Mouse (Mus musculus) ES-Bruce4 (cell line): Measurements from ENCODE around the gene Wnt7b.
A peak's percentile ranks its signal among the peaks of the same experiment; 100 is the strongest.

ENCODE experiments used
- EP300 ChIP-seq: IDR thresholded peaks from 2 replicates; pipeline ENCODE4 v1.6.1; 2011; ENCODE audit warnings: low read depth, low read length; ENCODE audit not compliant: insufficient read depth
- POLR2A ChIP-seq: IDR thresholded peaks from one replicate; pipeline ENCODE4 v1.8.1; 2011; ENCODE audit warnings: low read length; ENCODE audit not compliant: insufficient read depth

DNA sequence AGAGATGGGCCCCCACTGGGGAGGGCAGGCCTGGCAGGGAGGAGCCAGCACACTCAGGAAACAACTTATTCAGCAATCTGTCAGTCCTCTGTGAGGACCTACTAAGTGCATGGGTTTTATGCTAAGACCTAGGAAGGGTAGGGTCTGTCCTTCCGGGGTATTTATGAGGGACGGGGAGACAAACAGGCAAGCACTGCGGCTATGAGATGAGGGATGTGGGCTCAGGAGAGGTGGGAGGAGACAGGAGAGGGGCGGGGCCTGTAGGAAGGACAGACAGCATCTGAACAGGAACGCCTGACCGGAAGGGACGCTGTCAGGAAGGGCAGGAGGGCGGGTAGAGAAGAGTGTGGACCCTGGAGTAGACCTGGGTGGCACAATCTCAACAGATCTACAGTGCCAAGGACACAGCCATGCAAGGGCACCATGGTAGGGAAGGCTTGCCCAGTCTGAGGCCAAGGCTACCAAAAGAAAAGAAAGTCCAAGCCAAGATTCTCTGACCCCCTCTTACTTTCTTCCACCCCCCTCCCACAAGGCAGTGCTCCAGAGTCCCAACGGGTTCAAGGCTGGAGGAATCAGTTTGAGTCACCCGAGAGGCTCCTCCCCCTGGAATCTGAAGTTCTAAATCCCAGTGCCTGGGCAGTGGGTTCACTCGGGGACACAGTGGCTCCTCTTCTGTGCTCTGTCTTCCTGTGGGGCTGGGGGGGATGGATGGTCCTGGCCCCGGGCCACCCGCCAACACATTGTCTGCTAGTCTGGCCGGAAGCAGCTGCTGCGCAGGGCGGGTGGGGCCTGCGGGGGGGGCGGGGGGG lies 17.8 kb upstream of the Wnt7b start:
- 0 out of 2 replicates have a peak, but pooled peaks have one; percentile 17 for TF ChIP-seq EP300
- TF ChIP-seq POLR2A = no peak
